Mouse (Mus musculus) mouse embryonic stem cell (cell line): ENCODE data around the gene Hist1h2ad.

Experiments used
- in situ Hi-C, 2 experiments: fragments of 300-500 bp; cut with MboI; formaldehyde crosslinking; loops; 1 replicate in 1 of 2; 3 replicates in 1 of 2; pipeline ENCODE4 v1.14.3; 2019 to 2020; ENCODE audit warnings: low sequenced_read_pairs in 2 of 2, low pct_unique_long_range_greater_than_20kb in 1 of 2, mixed read lengths in 1 of 2; ENCODE audit not compliant: unreplicated experiment in 1 of 2

Hist1h2ad gene

GRCm38 (mm10) chr13:23595622-23596372 is 21.6 kb downstream of the Hist1h2ad start:
- in situ Hi-C loops: loop anchor here (5.0 to 10.0 kb wide), 2 partner anchors 163 to 171 kb away; partner anchors contain the start of gene Abt1 (in 1 of the 2)

- in situ Hi-C loops: loop anchor here (5.0 to 10.0 kb wide), 2 partner anchors 166 to 173 kb away; partner anchors contain the start of gene Abt1 (in 1 of the 2)
Observed at GRCm38 (mm10) chr13:23597957-23598356, 23.8 kb downstream of the Hist1h2ad start.

- in situ Hi-C loops: loop anchor here in 1 of 2 experiments (25.0 kb wide), 1 partner anchor 291 kb away; no protein-coding TSS in a partner anchor
Observed at GRCm38 (mm10) chr13:23603182-23603699, 29.1 kb downstream of the Hist1h2ad start.

GRCm38 (mm10) chr13:23604452-23604851 is 30.3 kb downstream of the Hist1h2ad start:
- in situ Hi-C loops: loop anchor here in 1 of 2 experiments (25.0 kb wide), 1 partner anchor 292 kb away; no protein-coding TSS in a partner anchor

- in situ Hi-C loops: loop anchor here in 1 of 2 experiments (25.0 kb wide), 1 partner anchor 293 kb away; no protein-coding TSS in a partner anchor
Observed at GRCm38 (mm10) chr13:23605052-23605451, 30.9 kb downstream of the Hist1h2ad start.

GRCm38 (mm10) chr13:23609209-23609608 is 35.0 kb downstream of the Hist1h2ad start:
- in situ Hi-C loops: loop anchor here in 1 of 2 experiments (25.0 kb wide), 1 partner anchor 297 kb away; no protein-coding TSS in a partner anchor

- in situ Hi-C loops: loop anchor here in 1 of 2 experiments (25.0 kb wide), 1 partner anchor 298 kb away; no protein-coding TSS in a partner anchor
Observed at GRCm38 (mm10) chr13:23609844-23610243, 35.7 kb downstream of the Hist1h2ad start.

- in situ Hi-C loops: loop anchor here in 1 of 2 experiments (25.0 kb wide), 1 partner anchor 298 kb away; no protein-coding TSS in a partner anchor
Observed at GRCm38 (mm10) chr13:23610393-23610792, 36.2 kb downstream of the Hist1h2ad start.

- in situ Hi-C loops: loop anchor here in 1 of 2 experiments (25.0 kb wide), 1 partner anchor 299 kb away; no protein-coding TSS in a partner anchor
Observed at GRCm38 (mm10) chr13:23611638-23612037, 37.5 kb downstream of the Hist1h2ad start.

GRCm38 (mm10) chr13:23620056-23620732 is 46.0 kb downstream of the Hist1h2ad start:
- in situ Hi-C loops: loop anchor here in 1 of 2 experiments (10.0 to 25.0 kb wide), 2 partner anchors 65 to 308 kb away; partner anchors contain the start of genes Hist1h2ac and Hist1h2bc

GRCm38 (mm10) chr13:23620733-23621531 is 46.8 kb downstream of the Hist1h2ad start, which contains the start of gene Hist1h2be:
Gene Hist1h2be, minus strand, starts transcription at chr13:23621124.
- in situ Hi-C loops: loop anchor here in 1 of 2 experiments (10.0 to 25.0 kb wide), 2 partner anchors 64 to 309 kb away; partner anchors contain the start of genes Hist1h2ac and Hist1h2bc

GRCm38 (mm10) chr13:23621532-23622174 is 47.5 kb downstream of the Hist1h2ad start:
- in situ Hi-C loops: loop anchor here in 1 of 2 experiments (10.0 to 25.0 kb wide), 2 partner anchors 63 to 309 kb away; partner anchors contain the start of genes Hist1h2ac and Hist1h2bc

- in situ Hi-C loops: loop anchor here in 1 of 2 experiments (10.0 to 25.0 kb wide), 2 partner anchors 63 to 310 kb away; partner anchors contain the start of genes Hist1h2ac and Hist1h2bc
Observed at GRCm38 (mm10) chr13:23622175-23622671, 48.0 kb downstream of the Hist1h2ad start, which contains the start of gene Hist1h1e. Gene Hist1h1e, minus strand, starts transcription at chr13:23622558.

GRCm38 (mm10) chr13:23622861-23623450 is 48.8 kb downstream of the Hist1h2ad start:
- in situ Hi-C loops: loop anchor here in 1 of 2 experiments (10.0 to 25.0 kb wide), 2 partner anchors 62 to 311 kb away; partner anchors contain the start of genes Hist1h2ac and Hist1h2bc
